Mouse (Mus musculus): Measurements from ENCODE around the gene Cpxm1. TPM values are rescaled to one million over a fixed set of nuclear protein-coding genes. Genes with fewer than 3 reads are reported as not detected.
A peak's percentile ranks its signal among the peaks of the same experiment; 100 is the strongest.
"Not testable (repeated sequence)": the region's sequence is repeated elsewhere in the genome, so short reads cannot be mapped to it uniquely, and the experiment has no call there.

The Cpxm1 gene
- polyA plus RNA-seq, 1 experiment from 2014 or later = 0.82 TPM

- in situ Hi-C loops (cut with MboI; ENCODE audit: low pct_unique_long_range_greater_than_20kb) = no loop called here
- peaks cover 32% of the 10 kb centered on the region for H3K27me3 ChIP-seq
- ATAC-seq (peak; percentile 31), DNase-seq (ENCODE audit: low read depth, low spot score) (no peak)
- POLR2A ChIA-PET = no interaction called here
- TF ChIP-seq CTCF (IDR thresholded peaks at IDR 0.05) = no peak
- CTCF ChIA-PET = interaction anchor here (1.2 to 1.6 kb wide), 3 partner anchors 11 to 14 kb away, joined by 3 to 5 read pairs (median 3); no protein-coding TSS in a partner anchor
These were observed 22.4 kb downstream of the Cpxm1 start for GRCm38 (mm10) chr2:130374951-130375350.

GRCm38 (mm10) chr2:130373026-130373425 is 24.3 kb downstream of the Cpxm1 start:
- CTCF ChIA-PET; ATAC-seq; POLR2A ChIA-PET; in situ Hi-C loops (cut with MboI; ENCODE audit: low pct_unique_long_range_greater_than_20kb); DNase-seq (ENCODE audit: low read depth, low spot score): not testable (repeated sequence)
- peaks cover 20% of the 10 kb centered on the region for H3K27me3 ChIP-seq

- in situ Hi-C loops (cut with MboI; ENCODE audit: low pct_unique_long_range_greater_than_20kb) = loop anchor here (5.0 kb wide), 1 partner anchor 60 kb away; no protein-coding TSS in a partner anchor
- ChIA-PET POLR2A (no interaction called here), CTCF (no interaction called here)
- ATAC-seq (no peak), DNase-seq (ENCODE audit: low read depth, low spot score) (no peak)
- H3K27me3 ChIP-seq = no peaks in the 10 kb centered on the region
- no peak for TF ChIP-seq CTCF (IDR thresholded peaks at IDR 0.05)
These were observed 30.0 kb downstream of the Cpxm1 start for GRCm38 (mm10) chr2:130367386-130367785.

- H3K27me3 ChIP-seq = no peaks in the 10 kb centered on the region
- in situ Hi-C loops (cut with MboI; ENCODE audit: low pct_unique_long_range_greater_than_20kb) = loop anchor here (5.0 kb wide), 1 partner anchor 58 kb away; no protein-coding TSS in a partner anchor
- no peak for ATAC-seq
- ChIA-PET CTCF (no interaction called here), POLR2A (no interaction called here)
- no peak for TF ChIP-seq CTCF (IDR thresholded peaks at IDR 0.05)
- no peak for DNase-seq (ENCODE audit: low read depth, low spot score)
These were observed 31.9 kb downstream of the Cpxm1 start for GRCm38 (mm10) chr2:130365211-130366094.

GRCm38 (mm10) chr2:130362511-130363026 is 34.8 kb downstream of the Cpxm1 start:
- in situ Hi-C loops (cut with MboI; ENCODE audit: low pct_unique_long_range_greater_than_20kb) = no loop called here
- DNase-seq (ENCODE audit: low read depth, low spot score) = no peak
- POLR2A ChIA-PET = no interaction called here
- ATAC-seq = peak; percentile 58
- TF ChIP-seq CTCF (IDR thresholded peaks at IDR 0.05) = peak; percentile 83
- CTCF ChIA-PET = interaction anchor here (1.2 kb wide), 1 partner anchor 13 kb away, joined by 3 read pairs; no protein-coding TSS in a partner anchor
- no peaks in the 10 kb centered on the region for H3K27me3 ChIP-seq

GRCm38 (mm10) chr2:130358852-130359251 is 38.5 kb downstream of the Cpxm1 start:
- ChIA-PET CTCF (interaction anchor here (1.0 to 1.2 kb wide), 2 partner anchors 53 to 67 kb away, joined by 3 to 4 read pairs; no protein-coding TSS in a partner anchor), POLR2A (no interaction called here)
- H3K27me3 ChIP-seq = no peaks in the 10 kb centered on the region
- no peak for DNase-seq (ENCODE audit: low read depth, low spot score)
- TF ChIP-seq CTCF (IDR thresholded peaks at IDR 0.05) = no peak
- in situ Hi-C loops (cut with MboI; ENCODE audit: low pct_unique_long_range_greater_than_20kb) = no loop called here
- no peak for ATAC-seq

GRCm38 (mm10) chr2:130357551-130357950 is 39.8 kb downstream of the Cpxm1 start:
- ATAC-seq (no peak), DNase-seq (ENCODE audit: low read depth, low spot score) (no peak)
- in situ Hi-C loops (cut with MboI; ENCODE audit: low pct_unique_long_range_greater_than_20kb) = no loop called here
- no peaks in the 10 kb centered on the region for H3K27me3 ChIP-seq
- no peak for TF ChIP-seq CTCF (IDR thresholded peaks at IDR 0.05)
- ChIA-PET CTCF (no interaction called here), POLR2A (no interaction called here)

- H3K27me3 ChIP-seq = no peaks in the 10 kb centered on the region
- ChIA-PET POLR2A (interaction anchor here (0.6 kb wide), 1 partner anchor 179 kb away, joined by 3 read pairs; no protein-coding TSS in a partner anchor), CTCF (interaction anchor here (1.7 to 2.7 kb wide), 2 partner anchors 9 to 63 kb away, joined by 5 to 7 read pairs; no protein-coding TSS in a partner anchor)
- in situ Hi-C loops (cut with MboI; ENCODE audit: low pct_unique_long_range_greater_than_20kb) = no loop called here
- no peak for TF ChIP-seq CTCF (IDR thresholded peaks at IDR 0.05)
- ATAC-seq = no peak
- no peak for DNase-seq (ENCODE audit: low read depth, low spot score)
These were observed 43.5 kb downstream of the Cpxm1 start for GRCm38 (mm10) chr2:130353889-130354288.

GRCm38 (mm10) chr2:130353411-130353810 is 44.0 kb downstream of the Cpxm1 start:
- ChIA-PET POLR2A (no interaction called here), CTCF (interaction anchor here (1.3 to 2.7 kb wide), 2 partner anchors 61 to 63 kb away, joined by 3 to 7 read pairs; no protein-coding TSS in a partner anchor)
- ATAC-seq (no peak), DNase-seq (ENCODE audit: low read depth, low spot score) (no peak)
- no peaks in the 10 kb centered on the region for H3K27me3 ChIP-seq
- no peak for TF ChIP-seq CTCF (IDR thresholded peaks at IDR 0.05)
- in situ Hi-C loops (cut with MboI; ENCODE audit: low pct_unique_long_range_greater_than_20kb) = no loop called here

GRCm38 (mm10) chr2:130351758-130352339 is 45.5 kb downstream of the Cpxm1 start:
- DNase-seq (ENCODE audit: low read depth, low spot score) = no peak
- in situ Hi-C loops (cut with MboI; ENCODE audit: low pct_unique_long_range_greater_than_20kb) = no loop called here
- ChIA-PET CTCF (interaction anchor here (1.3 to 2.7 kb wide), 2 partner anchors 60 to 61 kb away, joined by 3 to 7 read pairs; no protein-coding TSS in a partner anchor), POLR2A (interaction anchor here (1.9 kb wide), 1 partner anchor 11 kb away, joined by 8 read pairs; no protein-coding TSS in a partner anchor)
- TF ChIP-seq CTCF (IDR thresholded peaks at IDR 0.05) = no peak
- H3K27me3 ChIP-seq = no peaks in the 10 kb centered on the region
- ATAC-seq = no peak

Measured in Patski (cell line).